Mouse (Mus musculus) cerebellum, postnatal 36 days (tissue): ENCODE results near the gene Rsph6a.
"Not testable (repeated sequence)": the region's sequence is repeated elsewhere in the genome, so short reads cannot be mapped to it uniquely, and the experiment has no call there.

ENCODE experiments used
- DNase-seq, 2 experiments: peaks; one replicate each; pipeline ENCODE4 v3.0.0; 2021 to 2022; ENCODE audit warnings: mixed read lengths in 2 of 2

Rsph6a gene

DNA sequence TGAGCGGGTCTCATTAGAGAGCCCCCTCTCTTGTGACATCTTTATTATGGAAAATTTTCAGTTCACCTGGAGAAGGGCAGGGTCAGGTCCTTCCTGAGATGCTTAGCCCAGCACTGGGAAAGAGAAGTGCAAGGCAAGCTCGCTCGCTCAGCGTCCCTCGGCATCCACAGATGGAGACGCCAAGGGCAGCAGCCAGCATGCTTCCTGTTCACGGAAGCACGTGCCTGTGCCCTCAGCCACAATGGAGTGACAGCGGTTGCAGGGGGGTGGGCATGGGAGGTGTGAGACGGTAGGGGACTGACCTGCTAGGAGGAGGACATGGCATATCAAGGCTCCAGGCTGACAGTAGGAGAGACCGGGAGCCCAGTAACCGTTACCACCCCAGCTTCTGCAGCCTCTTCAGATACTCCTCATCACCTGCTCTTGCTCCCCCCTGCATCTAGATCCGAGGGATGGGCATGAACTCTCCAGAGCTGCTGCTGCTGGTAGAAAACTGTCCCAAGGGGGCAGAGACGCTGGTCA, 6.4 kb upstream of the Rsph6a start:
- no peak for DNase-seq

DNA sequence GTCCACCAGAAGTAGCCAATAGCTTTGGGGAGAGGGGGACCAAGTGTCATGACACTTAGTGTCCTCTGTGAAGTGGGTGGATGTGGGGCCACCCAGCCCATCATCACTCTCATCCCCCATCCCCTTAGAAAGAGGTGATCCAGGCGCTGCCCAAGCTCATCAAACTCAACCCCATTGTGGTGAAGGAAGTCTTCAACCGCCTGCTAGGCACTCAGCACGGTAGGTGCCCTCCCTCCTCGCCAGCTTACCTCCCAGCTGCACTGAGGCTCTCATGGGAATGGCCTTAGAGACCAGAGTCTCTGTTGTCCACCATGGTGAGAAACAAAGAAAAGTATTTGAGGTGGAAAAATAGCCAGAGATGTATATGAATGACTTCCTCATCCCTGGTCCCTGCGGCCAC, 5.2 kb upstream of the Rsph6a start:
- DNase-seq = no peak

- DNase-seq = no peak
These were observed 4.3 kb upstream of the Rsph6a start for GRCm38 (mm10) chr7:19050172-19050571.

DNA sequence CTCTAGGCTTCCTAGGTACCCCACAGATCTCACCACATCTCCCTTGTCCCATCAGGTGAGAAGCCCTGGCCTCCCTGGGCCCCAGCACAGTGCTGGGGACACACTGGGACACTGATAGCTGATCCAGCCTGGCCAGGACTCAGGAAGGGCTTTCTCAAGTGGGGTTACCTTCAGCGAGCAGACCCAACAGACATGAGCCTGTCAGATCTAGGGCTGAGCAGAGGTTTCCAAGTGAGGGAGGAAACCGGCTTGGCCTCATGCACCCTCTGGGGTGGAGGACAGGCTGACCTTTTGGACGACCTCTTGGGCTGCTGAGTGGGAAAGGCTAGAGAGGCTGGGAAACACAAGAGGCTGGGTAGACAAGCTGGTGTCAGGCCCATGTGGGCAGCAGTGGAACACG, 3.3 kb upstream of the Rsph6a start:
- DNase-seq = no peak

DNA sequence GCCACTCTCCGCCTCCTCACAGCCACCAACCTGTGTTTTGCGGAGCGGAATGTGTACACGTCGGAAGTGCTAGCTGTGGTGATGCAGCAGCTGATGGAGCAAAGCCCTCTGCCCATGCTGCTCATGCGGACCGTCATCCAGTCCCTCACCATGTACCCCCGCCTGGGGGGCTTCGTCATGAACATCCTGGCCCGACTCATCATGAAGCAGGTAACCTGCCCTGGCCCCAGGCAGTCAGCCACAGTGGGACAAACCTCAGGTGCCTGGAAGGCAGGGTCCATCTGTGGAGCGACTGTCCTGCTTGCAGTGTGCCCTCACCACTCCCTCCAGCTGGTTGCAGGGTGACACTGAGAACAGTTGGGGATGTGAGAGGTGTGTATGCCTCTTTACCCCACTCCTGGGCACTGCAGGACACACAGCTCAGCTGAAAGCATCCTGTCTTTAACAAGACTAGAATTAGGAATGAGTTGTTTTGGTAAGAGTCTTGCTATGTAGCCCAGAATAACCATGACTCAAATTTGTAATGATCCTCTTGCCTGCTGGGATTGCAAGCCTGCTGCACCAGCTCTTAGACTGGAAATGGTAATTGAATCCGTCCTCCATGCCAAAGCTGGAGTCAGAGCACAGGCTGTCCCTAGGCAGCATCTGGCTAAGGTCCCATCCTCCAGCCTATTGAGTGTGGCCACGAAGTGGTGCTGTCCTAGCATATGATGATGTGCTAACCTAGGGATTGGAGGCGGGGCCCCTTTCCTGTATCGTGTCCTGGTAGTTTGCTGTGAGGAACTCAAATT, 1.9 kb upstream of the Rsph6a start:
- DNase-seq = no peak

DNA sequence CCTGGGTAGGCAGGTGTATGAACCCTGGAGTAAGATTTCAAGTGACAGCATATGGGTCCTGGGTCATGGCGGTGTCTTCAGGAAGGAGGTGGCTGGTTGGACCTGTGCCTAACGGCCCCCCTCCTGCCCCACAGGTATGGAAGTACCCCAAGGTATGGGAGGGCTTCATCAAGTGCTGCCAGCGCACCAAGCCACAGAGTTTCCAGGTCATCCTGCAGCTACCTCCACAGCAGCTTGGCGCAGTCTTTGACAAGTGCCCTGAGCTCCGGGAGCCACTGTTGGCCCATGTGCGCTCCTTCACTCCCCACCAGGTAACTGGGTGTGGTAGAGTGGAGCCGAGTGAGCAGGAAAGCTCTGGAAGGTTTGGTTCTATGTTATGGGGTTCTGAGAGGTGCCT, 1.4 kb upstream of the Rsph6a start:
- no peak for DNase-seq

DNA sequence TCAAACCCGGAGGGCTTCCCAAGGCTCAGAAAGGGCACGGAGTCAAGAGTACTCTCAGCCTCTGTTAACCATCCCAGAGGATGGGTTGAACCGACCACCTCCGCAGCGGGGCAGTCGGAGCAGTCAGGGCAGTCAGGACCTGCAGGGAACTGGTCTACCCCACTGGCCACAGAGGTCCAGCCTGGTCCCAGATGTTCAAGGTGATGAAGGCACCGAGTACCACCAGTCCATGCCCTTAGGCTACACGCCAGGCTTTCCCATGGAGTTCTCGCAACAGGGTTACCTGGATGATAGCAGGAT, 237 bp downstream of the Rsph6a start:
- no peak for DNase-seq

DNA sequence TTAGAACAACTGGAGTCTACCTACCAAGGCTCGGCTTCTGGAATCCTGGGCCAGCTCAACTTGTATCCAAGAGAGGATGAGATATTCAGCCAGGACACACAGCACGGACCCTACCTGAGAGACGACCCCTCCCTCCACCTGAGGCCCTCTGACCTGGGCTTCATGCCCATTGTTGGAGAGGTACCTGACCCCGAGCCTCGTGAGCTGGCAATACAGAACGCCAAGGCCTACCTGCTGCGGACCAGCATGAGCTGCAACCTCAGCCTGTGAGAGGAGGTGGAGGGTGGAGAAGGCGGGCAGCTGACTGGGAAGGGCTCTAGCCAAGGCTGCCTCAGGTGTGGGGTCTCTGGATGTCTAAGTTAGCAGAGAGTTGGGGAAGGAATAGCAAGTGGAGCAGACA, 618 bp downstream of the Rsph6a start:
- DNase-seq = no peak

- DNase-seq = no peak
These were observed 2.9 kb downstream of the Rsph6a start for GRCm38 (mm10) chr7:19057405-19057804.

DNA sequence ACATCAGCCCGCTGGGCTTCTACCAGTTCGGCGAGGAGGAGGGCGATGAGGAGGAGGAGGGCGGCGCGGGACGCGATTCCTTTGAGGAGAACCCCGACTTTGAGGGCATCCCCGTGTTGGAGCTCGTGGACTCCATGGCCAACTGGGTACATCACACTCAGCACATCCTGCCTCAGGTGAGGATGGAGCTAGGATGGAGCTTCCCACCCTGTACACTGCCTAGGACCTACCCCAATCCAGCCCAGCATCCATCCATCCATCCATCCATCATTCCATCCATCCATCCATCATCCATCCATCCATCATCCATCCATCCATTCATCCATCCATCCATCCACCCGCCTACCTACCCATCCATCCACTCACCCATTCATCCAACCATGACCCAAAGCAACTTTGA, 11.4 kb downstream of the Rsph6a start:
- no peak for DNase-seq

DNA sequence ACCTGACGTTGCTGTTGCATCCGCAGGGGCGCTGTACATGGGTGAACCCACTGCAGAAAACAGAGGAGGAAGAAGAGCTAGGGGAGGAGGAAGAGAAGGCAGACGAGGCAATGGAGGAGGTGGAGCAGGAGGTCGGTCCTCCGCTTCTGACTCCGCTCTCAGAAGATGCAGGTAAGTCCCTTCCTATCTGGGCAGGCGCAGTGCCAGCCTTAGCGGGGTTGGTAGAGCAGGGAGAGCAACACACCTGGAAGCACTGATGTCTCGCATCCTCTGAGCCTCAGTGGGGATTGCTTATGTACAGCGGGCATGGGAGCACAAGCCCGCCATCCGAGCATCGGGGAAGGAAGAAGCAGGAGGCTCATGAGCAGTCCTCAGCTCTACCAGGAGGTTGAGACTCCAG, 12.6 kb downstream of the Rsph6a start:
- no peak for DNase-seq

DNA sequence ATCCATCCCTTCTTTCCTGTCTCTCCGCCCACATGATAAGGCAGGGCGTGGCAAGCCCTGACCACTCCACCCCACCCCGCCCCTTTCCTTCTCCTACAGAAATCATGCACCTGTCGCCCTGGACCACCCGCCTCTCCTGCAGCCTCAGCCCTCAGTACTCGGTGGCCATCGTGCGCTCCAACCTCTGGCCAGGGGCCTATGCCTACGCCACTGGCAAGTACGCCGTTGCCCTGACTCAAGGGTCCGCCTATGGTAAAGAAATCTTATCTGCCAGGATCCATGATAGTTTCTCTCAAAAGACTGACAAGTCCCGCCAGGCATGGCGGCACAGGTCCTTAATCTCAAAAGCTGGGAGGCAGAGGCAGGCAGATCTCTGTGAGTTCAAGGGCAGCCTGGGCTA, 13.4 kb downstream of the Rsph6a start:
- DNase-seq = no peak

- peak; percentile 69 to 75 for DNase-seq
These were observed 14.2 kb downstream of the Rsph6a start for GRCm38 (mm10) chr7:19068707-19069106.

DNA sequence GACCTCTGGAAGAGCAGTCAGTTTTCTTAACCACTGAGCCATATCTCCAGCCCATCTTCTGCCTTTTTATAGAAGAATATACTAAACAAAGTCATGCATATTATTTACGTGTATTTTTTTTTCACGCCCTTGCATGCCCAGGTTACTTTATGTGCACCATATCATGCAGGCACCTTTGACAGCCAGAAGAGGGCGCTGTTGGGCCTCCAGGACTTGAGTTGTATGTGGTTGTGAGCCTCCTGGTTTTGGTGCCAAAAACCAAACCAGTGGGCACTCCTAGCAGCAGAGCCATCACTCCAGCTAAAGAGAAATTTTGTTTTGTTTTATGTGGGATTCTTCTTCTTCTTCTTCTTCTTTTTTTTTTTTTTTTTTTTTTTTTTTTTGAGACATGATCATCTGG, 15.0 kb downstream of the Rsph6a start:
- no peak for DNase-seq

DNA sequence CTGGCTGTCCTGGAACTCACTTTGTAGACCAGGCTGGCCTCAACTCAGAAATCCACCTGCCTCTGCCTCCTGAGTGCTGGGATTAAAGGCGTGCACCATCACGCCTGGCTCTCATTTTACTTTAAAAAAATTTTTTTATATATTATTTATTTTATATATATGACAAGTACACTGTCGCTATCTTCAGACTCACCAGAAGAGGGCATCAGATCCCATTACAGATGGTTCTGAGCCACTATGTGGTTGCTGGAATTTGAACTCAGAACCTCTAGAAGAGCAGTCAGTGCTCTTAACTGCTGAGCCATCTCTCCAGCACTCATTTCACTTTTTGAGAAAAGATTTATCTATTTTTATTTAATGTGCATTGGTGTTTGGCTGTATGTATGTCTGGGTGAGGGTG, 16.5 kb downstream of the Rsph6a start:
- DNase-seq = not testable (repeated sequence)

DNA sequence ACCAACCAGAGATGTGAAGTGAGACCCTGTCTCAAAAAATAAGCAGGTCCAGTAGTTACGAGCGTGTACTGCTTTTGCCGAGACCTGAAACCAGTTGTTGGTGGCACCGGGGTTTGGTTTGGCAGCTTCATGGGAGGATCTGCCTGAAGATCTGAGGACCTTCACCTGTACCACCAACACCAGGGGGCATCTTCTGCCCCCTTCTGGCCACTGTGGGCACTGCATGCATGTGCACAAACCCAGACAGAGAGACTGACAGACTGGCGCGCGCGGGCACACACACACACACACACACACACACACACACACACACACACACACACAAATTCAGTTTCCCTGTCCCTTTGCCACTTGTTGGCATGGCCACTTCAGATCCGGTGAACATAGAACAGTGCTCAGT, 19.0 kb downstream of the Rsph6a start:
- DNase-seq = peak; percentile 41 to 45

DNA sequence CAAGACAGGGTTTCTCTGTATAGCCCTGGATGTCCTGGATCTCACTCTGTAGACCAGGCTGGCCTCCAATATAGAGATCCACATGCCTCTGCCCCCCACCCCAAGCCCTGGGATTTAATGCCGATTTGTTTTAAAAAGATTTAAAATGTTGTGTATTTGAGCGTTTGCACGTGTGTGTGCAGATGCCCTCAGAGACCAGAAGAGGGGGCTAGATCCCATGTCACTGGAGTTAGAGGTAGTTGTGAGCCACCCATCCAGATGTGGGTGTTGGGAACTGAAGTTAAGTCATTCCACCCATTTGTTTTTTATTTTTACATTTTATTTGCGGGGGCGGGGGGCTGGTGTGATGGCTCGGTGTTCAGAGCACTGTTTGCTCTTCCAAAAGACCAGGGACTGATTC, 20.0 kb downstream of the Rsph6a start:
- DNase-seq = no peak

DNA sequence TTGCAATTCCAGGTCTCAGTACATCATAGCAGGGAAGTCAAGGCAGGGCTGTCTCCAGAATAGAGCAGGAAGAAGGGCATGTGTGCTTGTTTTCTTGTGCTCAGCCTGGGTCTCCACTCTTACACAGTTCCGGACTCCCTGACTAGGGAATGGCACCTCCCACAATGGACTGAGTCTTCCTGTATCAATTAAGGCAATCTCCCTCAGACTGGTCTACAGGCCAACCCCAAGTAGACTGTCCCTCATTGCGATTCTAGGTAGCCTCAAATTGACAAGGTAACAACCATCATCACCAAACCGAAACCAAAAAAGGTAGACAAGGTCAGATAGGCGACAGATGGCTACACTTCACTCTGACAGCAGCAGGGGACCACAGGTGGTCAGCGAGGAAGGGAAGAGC, 20.7 kb downstream of the Rsph6a start:
- DNase-seq = no peak

- peak; percentile 83 to 87 for DNase-seq
These were observed 21.5 kb downstream of the Rsph6a start, which contains the start of gene Dmwd for GRCm38 (mm10) chr7:19075723-19076585. TSS of gene Dmwd (plus strand) at chr7:19076227.

GRCm38 (mm10) chr7:19076586-19076991, 22.1 kb downstream of the Rsph6a start:
- peak in 1 of 2 experiments; percentile 32 for DNase-seq

DNA sequence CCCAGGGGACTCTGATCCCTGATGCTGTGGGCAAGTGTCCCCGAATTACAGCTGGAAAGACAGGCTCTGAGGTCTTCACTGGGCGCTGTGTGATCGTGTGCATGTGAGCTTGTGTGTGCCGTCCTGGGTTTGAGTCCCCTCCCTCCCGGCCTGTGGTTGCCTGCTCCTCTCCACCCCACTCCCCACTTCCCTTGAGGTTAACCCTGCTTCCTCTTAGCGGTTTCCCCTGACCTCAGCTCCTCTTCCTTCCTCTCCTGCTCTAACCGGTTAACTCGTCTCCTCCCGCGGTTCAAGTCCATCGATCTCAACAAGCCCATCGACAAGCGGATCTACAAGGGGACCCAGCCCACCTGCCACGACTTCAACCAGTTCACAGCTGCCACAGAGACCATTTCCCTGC, 23.3 kb downstream of the Rsph6a start:
- no peak for DNase-seq

DNA sequence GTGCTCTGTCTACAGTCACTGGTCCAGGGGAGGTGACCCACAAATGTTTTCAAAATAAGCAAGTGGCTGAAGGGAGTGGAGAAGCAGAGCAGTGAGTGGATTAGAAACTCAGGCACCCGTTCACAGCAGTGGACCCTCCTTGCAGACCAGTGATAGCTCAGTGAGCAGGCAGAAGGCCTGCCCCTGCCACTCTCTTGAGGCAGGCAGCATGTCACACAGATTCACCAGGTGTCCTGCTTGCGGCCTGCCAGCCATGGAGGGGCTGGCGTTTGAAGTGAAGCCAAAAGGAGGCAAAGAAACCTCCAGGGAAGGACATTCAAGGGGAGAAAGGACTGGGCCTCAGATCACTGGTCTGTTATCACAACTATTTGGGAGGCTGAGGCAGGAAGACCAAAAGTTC, 24.2 kb downstream of the Rsph6a start:
- no peak for DNase-seq

GRCm38 (mm10) chr7:19080451-19080950, 26.0 kb downstream of the Rsph6a start:
- no peak for DNase-seq

DNA sequence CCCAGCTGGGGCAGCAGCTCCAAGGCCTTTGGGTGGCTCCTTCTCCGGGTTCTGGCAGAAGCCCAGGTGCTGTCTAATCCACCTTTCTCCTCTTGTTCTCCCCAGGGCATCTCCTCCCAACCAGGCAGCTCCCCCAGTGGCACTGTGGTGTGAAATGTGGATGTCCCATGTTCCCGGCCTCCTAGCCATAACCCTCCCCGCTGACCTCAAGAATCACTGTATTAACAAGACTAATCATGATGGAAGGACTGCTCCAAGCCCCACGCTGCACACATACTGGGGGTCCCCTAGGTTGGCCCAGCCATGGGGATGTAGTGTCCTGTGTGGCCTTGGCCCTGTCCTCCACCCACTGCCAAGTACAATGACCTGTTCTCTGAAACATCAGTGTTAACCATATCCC, 27.7 kb downstream of the Rsph6a start:
- DNase-seq = no peak
